Mouse (Mus musculus): ENCODE measurements at regions not wholly inside any gene's neighbourhood (a gene's known extent, or its start where the extent isn't known, plus 50 kb on each side); places are given as distances from the start of the nearest gene placed in this dataset.

DNA sequence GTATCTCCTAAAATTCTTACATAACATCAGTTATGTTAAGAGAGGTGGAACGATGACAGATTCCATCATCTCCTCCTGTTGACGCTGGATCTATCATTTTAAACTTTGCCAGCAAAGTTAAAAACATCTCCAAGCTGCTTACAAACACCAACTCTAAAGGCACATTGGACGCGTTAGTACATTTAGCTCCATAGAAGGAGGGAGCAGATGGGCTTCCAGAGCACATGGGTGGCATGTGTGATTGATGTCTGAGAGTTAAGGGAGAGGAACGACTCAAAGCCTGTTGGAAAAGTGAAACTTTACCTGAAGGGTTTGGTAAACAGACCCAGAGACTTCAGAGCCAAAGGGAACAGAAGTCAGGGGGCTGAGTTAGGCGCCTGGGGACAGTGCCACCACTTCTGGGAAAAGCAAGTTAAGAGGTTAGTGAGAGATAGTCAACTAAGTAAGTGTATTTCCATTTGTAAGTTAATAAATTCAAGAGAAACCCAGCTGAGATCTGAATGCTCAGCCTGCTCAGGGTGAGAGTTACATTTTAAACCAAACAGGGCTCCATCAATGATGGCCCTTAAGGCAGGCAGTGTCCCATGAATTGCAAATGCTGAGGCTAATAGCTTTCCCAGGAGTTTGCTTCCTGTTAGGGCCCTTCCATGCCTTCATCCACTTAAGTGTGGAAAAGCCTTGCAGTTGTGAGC is 430.3 kb upstream of the Adamts16 start:
- H3K27ac ChIP-seq (replicated peaks): no peak overlapping the region
- DNase-seq (ENCODE audit: low spot score): no peak
- H3K4me3 ChIP-seq: no peak overlapping the region
- 84% methylated on average over 6 of the region's 6 CpGs for WGBS
- H3K27me3 ChIP-seq (ENCODE audit: low read depth, poor library complexity, severe bottlenecking): no peaks in the 10 kb centered on the region
- no peaks in the 10 kb centered on the region for H3K9me3 ChIP-seq (replicated peaks)
- no peaks in the 10 kb centered on the region for H3K36me3 ChIP-seq
- H3K4me1 ChIP-seq: no peaks in the 10 kb centered on the region

DNA sequence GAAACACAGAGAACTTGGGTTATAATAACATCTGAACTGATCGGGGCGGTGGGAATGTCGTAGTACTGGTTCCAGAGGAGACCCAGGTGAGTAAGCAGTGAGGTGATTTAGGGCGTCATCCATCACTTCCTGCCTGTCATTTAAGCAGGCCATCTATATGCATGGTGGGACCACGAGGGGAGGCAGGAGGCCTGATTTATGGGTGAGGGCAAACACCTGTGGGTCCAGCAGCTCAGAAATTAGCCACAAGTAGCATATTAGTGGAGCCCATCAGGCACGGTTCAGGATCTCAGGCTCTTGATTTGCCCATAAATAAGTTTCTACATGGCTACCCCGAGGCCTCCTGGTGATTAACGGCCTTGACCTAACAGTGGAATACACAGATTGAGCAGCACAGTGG is 428.8 kb upstream of the Adamts16 start:
- no peak for DNase-seq (ENCODE audit: low spot score)
- Histone ChIP-seq H3K9me3 (replicated peaks) (no peaks in the 10 kb centered on the region), H3K4me3 (no peak overlapping the region), H3K4me1 (no peaks in the 10 kb centered on the region), H3K27ac (replicated peaks) (no peak overlapping the region), H3K27me3 (ENCODE audit: low read depth, poor library complexity, severe bottlenecking) (no peaks in the 10 kb centered on the region), H3K36me3 (no peaks in the 10 kb centered on the region)
- WGBS: 90% methylated on average over 8 of the region's 8 CpGs

DNA sequence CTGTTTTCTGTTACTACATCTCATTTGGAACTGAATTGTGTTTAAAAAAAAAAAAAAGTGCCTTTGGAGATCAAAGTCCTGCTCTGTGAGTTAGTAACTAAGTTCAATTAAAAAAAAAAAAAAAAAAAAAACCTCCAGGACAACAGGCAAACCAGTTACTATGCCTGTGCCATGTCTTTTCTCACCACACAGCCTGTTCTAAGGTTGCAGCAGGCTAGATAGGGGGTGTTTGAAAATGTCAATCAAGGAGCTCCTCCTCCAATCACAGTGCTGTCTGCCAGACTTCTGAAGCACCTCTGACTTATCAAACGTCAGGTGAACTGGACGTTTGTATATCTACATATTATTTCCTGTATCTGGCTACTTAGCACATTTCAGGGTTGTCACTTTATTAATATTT is 427.9 kb upstream of the Adamts16 start:
- DNase-seq (ENCODE audit: low spot score): no peak
- no peaks in the 10 kb centered on the region for H3K27me3 ChIP-seq (ENCODE audit: low read depth, poor library complexity, severe bottlenecking)
- H3K9me3 ChIP-seq (replicated peaks): no peaks in the 10 kb centered on the region
- no peak overlapping the region for H3K4me3 ChIP-seq
- no peaks in the 10 kb centered on the region for H3K36me3 ChIP-seq
- no peak overlapping the region for H3K27ac ChIP-seq (replicated peaks)
- 82% methylated on average over 2 of the region's 2 CpGs for WGBS
- H3K4me1 ChIP-seq: no peaks in the 10 kb centered on the region

DNA sequence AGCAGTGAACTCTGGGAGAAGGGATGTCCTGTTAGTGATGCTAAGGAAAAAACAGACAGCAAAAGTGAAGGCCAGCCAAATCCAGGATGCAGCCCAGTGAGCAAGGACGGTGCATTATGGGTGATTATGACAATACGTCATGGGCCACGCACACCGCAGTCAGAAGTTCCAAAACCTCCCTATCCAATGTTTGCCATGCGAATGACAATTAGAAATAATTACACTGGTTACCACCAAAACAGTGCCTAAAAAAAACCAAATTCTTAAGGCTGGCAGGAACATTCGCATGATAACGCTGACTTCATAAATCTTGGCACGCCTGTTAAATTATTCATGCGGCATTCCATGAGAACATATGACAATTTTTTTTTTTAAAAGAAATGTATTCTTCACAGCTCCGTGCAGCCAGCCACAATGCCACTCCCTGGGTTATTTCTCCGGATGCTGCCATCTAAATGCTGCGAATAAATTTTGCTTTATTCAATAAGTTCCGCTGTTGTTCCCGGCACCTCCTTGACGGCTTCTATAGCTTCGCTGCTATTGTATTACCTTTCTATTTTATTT is 421.8 kb upstream of the Adamts16 start:
- no peak for DNase-seq (ENCODE audit: low spot score)
- WGBS: 92% methylated on average over 16 of the region's 16 CpGs
- H3K27me3 ChIP-seq (ENCODE audit: low read depth, poor library complexity, severe bottlenecking): peaks cover 19% of the 10 kb centered on the region
- no peak overlapping the region for H3K4me3 ChIP-seq
- H3K27ac ChIP-seq (replicated peaks): no peak overlapping the region
- peaks cover 15% of the 10 kb centered on the region for H3K4me1 ChIP-seq
- no peaks in the 10 kb centered on the region for H3K36me3 ChIP-seq
- H3K9me3 ChIP-seq (replicated peaks): no peaks in the 10 kb centered on the region

DNA sequence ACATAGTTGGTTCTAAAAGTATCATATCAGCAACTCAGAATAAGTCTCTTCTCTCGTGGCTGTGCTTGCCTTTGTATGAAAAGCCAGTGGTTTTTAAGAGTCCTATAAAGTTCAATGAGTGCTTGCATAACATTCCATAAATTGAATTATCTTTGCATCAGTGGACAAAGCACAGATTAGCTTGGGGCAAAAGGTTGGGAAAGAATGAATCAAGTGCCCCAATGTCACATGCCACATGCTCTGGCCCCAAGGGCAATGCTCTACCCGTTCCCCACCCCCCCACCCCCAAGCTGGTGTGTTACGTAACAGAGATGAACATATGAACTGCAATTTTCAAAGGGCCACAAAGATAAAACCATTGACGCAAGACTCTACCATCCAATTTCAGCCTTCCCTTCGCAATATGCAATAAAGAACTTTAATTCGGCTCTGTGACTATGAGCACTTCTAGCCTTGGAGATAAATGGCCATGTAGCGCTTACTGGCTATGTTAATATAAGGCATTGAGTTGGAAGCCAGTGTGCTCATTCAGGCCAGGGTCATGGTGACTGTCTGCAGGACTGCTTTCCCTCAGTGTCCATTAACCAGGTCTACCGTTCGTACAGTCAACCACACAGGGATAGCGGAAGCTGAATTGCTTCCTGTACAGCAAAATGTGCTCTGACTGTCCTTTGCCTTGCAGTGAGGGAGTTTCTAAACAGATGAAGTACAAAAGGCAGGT is 421.1 kb upstream of the Adamts16 start:
- WGBS: 81% methylated on average over 10 of the region's 10 CpGs
- Histone ChIP-seq H3K36me3 (no peaks in the 10 kb centered on the region), H3K4me3 (no peak overlapping the region), H3K4me1 (peaks cover 15% of the 10 kb centered on the region), H3K27ac (replicated peaks) (no peak overlapping the region), H3K9me3 (replicated peaks) (no peaks in the 10 kb centered on the region), H3K27me3 (ENCODE audit: low read depth, poor library complexity, severe bottlenecking) (peaks cover 19% of the 10 kb centered on the region)
- DNase-seq (ENCODE audit: low spot score): no peak

DNA sequence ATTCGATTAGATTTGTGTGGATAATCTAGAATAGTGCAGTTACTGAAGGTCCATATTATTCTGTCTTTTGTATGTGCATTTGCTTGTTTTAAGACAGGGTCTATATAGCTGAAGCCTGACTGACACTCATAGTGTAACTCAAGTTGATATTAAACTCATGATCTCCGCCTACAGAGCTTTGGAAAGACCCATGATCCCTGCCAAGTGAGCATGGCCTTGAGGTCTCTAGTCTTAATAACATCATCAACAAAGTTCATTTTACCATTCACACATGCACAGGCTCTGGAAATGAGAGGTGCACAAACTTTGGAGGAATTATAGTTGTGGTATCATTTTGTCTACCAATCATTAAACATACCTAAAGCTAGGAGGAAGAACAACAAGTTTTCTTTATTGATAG is 412.4 kb upstream of the Adamts16 start:
- Histone ChIP-seq H3K4me1 (peaks cover under 1% of the 10 kb centered on the region), H3K36me3 (no peaks in the 10 kb centered on the region), H3K4me3 (no peak overlapping the region), H3K27me3 (ENCODE audit: low read depth, poor library complexity, severe bottlenecking) (peaks cover 28% of the 10 kb centered on the region), H3K9me3 (replicated peaks) (no peaks in the 10 kb centered on the region), H3K27ac (replicated peaks) (no peak overlapping the region)
- WGBS: 96% methylated on average over 2 of the region's 2 CpGs
- no peak for DNase-seq (ENCODE audit: low spot score)

DNA sequence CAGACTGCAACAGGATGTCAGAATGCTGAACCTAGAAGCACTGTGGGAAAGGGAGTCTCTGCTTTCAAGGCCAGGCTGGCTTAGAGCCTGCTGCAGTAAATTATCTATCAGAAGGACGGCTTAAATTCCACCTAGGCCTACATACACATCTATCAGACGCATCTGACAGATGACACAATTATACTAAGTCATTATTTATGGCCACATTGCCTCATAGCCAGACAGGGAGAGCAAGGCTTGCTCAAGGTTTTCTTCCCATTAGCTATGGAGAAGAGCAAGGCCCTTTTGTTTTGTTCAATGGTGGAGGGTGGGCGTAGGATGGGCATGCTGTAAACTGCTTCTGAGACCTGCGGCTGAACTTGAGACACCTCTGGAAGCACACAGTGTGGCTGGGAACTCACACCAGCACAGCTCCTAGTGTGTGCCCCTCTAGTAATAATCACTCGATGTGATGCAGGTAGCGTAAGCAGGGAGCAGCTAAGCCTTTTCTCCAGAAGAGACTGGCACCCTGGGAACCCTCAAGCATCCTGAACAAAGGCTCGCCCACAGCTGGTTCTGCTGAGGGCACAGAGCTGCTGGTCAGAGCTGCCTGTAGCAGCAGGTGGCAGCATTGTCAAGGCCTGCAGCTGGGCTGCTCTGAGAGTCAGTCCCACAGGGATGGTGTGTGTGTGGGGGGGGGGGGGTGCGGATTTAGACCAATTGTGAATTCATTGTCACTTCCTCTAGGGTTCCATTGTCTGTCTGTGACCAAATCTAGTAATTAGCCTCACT is 406.8 kb upstream of the Adamts16 start:
- no peaks in the 10 kb centered on the region for H3K36me3 ChIP-seq
- no peaks in the 10 kb centered on the region for H3K9me3 ChIP-seq (replicated peaks)
- DNase-seq (ENCODE audit: low spot score): peak; percentile 75
- WGBS: 34% methylated on average over 8 of the region's 8 CpGs
- no peak overlapping the region for H3K4me3 ChIP-seq
- peaks cover 66% of the 10 kb centered on the region for H3K27me3 ChIP-seq (ENCODE audit: low read depth, poor library complexity, severe bottlenecking)
- H3K4me1 ChIP-seq: peaks cover 15% of the 10 kb centered on the region
- peak overlapping the region; percentile 72 for H3K27ac ChIP-seq (replicated peaks)

DNA sequence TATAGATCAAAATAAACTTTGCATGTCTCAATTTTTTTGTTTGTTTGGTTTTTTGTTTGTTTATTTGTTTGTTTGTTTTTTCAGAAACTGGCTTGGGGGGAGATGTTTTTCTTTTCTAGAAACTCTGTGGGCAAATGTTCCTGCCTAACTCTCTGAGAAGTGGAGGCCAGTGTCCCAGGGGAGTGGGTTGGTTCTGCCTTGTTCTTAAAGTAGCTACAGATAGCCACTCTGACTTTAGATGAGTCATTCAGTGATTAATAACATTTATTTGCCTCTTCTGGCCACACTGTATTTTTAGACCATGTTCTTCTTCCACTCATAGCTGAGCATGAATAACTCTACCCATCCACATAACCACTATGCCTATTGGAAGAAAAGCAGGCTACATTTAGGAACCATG is 405.6 kb upstream of the Adamts16 start:
- H3K27me3 ChIP-seq (ENCODE audit: low read depth, poor library complexity, severe bottlenecking): peaks cover 66% of the 10 kb centered on the region
- no peak overlapping the region for H3K4me3 ChIP-seq
- no peaks in the 10 kb centered on the region for H3K9me3 ChIP-seq (replicated peaks)
- no peaks in the 10 kb centered on the region for H3K36me3 ChIP-seq
- no peak for DNase-seq (ENCODE audit: low spot score)
- no peak overlapping the region for H3K27ac ChIP-seq (replicated peaks)
- peaks cover 15% of the 10 kb centered on the region for H3K4me1 ChIP-seq

DNA sequence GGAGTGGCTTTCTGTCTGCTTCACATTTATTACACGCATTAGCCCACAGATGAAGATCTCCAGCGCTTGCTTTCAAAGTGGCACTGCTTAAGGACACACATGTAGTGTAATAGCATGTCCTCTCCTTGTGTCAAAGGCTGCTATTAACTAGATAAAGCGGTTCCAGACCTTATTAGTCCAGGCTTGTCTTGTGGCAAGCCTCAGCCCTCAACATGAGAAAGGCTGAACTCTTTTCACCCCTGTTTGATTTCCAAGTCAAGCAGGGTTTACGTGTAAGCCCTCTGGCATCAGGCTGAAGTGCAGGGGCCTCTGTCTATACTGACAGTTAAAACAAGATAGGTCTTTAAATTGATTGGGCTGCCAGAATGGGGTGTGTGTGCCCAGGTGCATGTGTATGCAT is 403.7 kb upstream of the Adamts16 start:
- H3K36me3 ChIP-seq: no peaks in the 10 kb centered on the region
- no peaks in the 10 kb centered on the region for H3K9me3 ChIP-seq (replicated peaks)
- WGBS: 88% methylated on average over 4 of the region's 4 CpGs
- H3K27ac ChIP-seq (replicated peaks): no peak overlapping the region
- H3K4me1 ChIP-seq: peaks cover 15% of the 10 kb centered on the region
- peaks cover 57% of the 10 kb centered on the region for H3K27me3 ChIP-seq (ENCODE audit: low read depth, poor library complexity, severe bottlenecking)
- no peak for DNase-seq (ENCODE audit: low spot score)
- no peak overlapping the region for H3K4me3 ChIP-seq

DNA sequence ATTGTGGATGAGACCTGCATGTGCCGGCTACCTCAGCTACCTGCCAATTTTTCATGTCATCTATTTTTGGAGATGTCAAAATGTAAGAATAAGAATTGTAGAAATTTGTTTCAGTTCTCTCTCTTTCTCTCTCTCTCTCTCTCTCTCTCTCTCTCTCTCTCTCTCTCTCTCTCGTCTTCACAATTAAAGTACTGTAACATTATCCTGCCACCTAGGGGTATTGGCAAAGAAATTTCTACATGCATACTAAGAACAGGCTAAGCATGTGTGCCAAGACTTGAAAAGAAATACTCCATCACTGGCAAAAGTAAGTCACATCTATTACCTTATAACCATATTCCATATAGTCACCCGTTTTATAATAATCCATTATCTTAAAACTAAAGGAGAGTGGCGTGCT is 398.2 kb upstream of the Adamts16 start:
- 80% methylated on average over 4 of the region's 4 CpGs for WGBS
- Histone ChIP-seq H3K4me1 (no peaks in the 10 kb centered on the region), H3K27me3 (ENCODE audit: low read depth, poor library complexity, severe bottlenecking) (peaks cover 11% of the 10 kb centered on the region; the same call in 1 of the 2 replicates)

DNA sequence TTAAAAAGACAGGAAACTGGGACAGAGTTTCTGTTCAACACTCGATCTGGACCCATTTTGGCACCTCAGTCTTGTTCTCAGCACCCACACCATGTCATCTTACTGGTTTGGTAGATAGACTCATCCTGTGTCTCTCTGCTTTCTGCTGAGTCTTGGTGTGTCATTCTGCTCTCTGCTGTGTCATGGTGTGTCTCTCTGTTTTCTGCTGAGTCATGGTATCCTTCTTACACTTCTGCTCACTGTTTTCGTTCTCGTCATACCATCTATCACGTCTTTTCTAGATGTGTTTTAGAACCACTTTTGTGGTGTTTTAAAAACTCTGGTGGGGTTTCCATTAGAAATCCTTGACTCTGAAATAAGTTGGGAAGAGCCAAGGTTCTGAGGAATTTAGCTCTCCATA is 393.7 kb upstream of the Adamts16 start:
- Histone ChIP-seq H3K9me3 (replicated peaks) (no peaks in the 10 kb centered on the region), H3K36me3 (no peaks in the 10 kb centered on the region), H3K27ac (replicated peaks) (no peak overlapping the region), H3K4me1 (no peaks in the 10 kb centered on the region), H3K4me3 (no peak overlapping the region), H3K27me3 (ENCODE audit: low read depth, poor library complexity, severe bottlenecking) (no peaks in the 10 kb centered on the region)
- no peak for DNase-seq (ENCODE audit: low spot score)
- 89% methylated on average over 4 of the region's 4 CpGs for WGBS

More for the DNA sequence above, 398.2 kb upstream of the Adamts16 start:
- H3K27ac ChIP-seq (replicated peaks): no peak overlapping the region
- H3K4me3 ChIP-seq: no peak overlapping the region
- no peaks in the 10 kb centered on the region for H3K9me3 ChIP-seq (replicated peaks)
- DNase-seq (ENCODE audit: low spot score): no peak
- H3K36me3 ChIP-seq: no peaks in the 10 kb centered on the region

DNA sequence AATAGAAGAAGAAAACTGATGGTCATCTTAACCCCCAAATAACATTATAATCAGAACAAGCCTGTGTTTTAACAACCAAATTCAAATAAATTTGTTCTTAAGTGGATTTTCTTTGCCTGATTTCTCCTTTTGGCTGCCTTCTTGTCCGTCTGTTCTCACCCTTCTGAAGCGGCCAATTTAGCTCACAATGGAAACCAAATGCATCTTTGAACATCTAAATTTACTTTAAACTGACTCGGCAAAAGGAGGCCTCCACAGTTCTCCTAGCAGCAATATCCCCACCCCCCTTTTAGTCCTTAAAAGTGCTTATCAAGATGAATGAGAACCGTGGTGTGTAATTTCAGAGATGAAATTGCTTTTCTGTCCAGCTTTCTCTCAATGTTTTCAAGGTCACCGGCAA is 389.6 kb upstream of the Adamts16 start:
- Histone ChIP-seq H3K36me3 (no peaks in the 10 kb centered on the region), H3K9me3 (replicated peaks) (no peaks in the 10 kb centered on the region), H3K4me3 (no peak overlapping the region), H3K4me1 (no peaks in the 10 kb centered on the region), H3K27me3 (ENCODE audit: low read depth, poor library complexity, severe bottlenecking) (no peaks in the 10 kb centered on the region; the same call in 1 of the 2 replicates), H3K27ac (replicated peaks) (no peak overlapping the region)
- WGBS: 74% methylated on average over 5 of the region's 5 CpGs
- no peak for DNase-seq (ENCODE audit: low spot score)

DNA sequence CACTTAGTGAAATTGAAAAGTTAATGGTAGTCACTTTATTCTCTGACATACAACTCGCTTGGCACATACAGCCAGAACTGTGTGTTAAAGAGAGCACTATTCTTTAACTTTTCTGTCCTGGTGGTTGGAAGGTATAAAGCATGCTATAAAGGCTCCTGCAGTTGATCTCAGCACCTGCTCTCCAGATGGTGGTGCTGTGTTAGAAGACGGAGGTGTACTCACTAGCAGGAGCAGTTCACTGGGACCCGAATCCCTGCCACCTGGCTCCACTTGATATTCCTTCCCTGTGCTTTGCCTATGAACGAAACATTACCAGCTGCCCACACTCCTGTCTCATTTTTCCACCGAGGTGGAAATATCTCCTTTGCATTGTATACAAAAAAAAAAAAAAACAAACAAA is 373.2 kb upstream of the Adamts16 start:
- no peak overlapping the region for H3K4me3 ChIP-seq
- peaks cover 21% of the 10 kb centered on the region for H3K4me1 ChIP-seq
- peaks cover 21% of the 10 kb centered on the region for H3K27me3 ChIP-seq (ENCODE audit: low read depth, poor library complexity, severe bottlenecking)
- no peak overlapping the region for H3K27ac ChIP-seq (replicated peaks)
- no peaks in the 10 kb centered on the region for H3K36me3 ChIP-seq
- no peak for DNase-seq (ENCODE audit: low spot score)
- no peaks in the 10 kb centered on the region for H3K9me3 ChIP-seq (replicated peaks)
- WGBS: 70% methylated on average over 5 of the region's 5 CpGs

All from midbrain, embryonic 10.5 days (tissue).